Mouse (Mus musculus) myocyte (in vitro differentiated cells): ENCODE measurements around the gene Uba7. TPM values are rescaled to one million over a fixed set of nuclear protein-coding genes. Genes with fewer than 3 reads are reported as not detected.

Experiments
- H3K27me3 ChIP-seq: one replicate; pipeline ENCODE4 v1.6.1; 2011; ENCODE audit not compliant: control insufficient read depth, insufficient read depth, insufficient read length
- H3K36me3 ChIP-seq: one replicate; pipeline ENCODE4 v1.6.1; 2011; ENCODE audit not compliant: control insufficient read depth, insufficient read depth
- H3K4me2 ChIP-seq: one replicate; pipeline ENCODE4 v1.6.1; 2011; ENCODE audit warnings: low read depth, control low read depth
- H3K4me3 ChIP-seq: one replicate; pipeline ENCODE4 v1.5.1; 2011; ENCODE audit warnings: mild to moderate bottlenecking, control low read depth, moderate library complexity
- H3K79me2 ChIP-seq: one replicate; pipeline ENCODE4 v1.6.1; 2011; ENCODE audit not compliant: control insufficient read depth, insufficient read depth
- H3ac ChIP-seq: one replicate; pipeline ENCODE4 v1.6.1; 2011; ENCODE audit not compliant: control insufficient read depth, insufficient read length
- CEBPB ChIP-seq: IDR thresholded peaks from 2 replicates; pipeline ENCODE4 v1.6.1; 2011; ENCODE audit warnings: mild to moderate bottlenecking, moderate library complexity; ENCODE audit not compliant: poor library complexity, insufficient read depth, severe bottlenecking
- E2F4 ChIP-seq: IDR thresholded peaks from one replicate; pipeline ENCODE4 v1.6.1; 2011; ENCODE audit warnings: mild to moderate bottlenecking, control low read depth, moderate library complexity; ENCODE audit not compliant: insufficient read depth
- MAX ChIP-seq: IDR thresholded peaks from one replicate; pipeline ENCODE4 v1.6.1; 2011; ENCODE audit warnings: low read depth, mild to moderate bottlenecking, control low read depth
- MYOD1 ChIP-seq, 3 experiments: IDR thresholded peaks; one replicate each; pipeline ENCODE4 v1.6.1; 2011; ENCODE audit warnings: control low read depth in 2 of 3, low read depth in 2 of 3, mild to moderate bottlenecking in 2 of 3, moderate library complexity in 1 of 3; ENCODE audit not compliant: insufficient read length in 2 of 3, control insufficient read depth in 1 of 3
- MYOG ChIP-seq, 3 experiments: IDR thresholded peaks; one replicate each; pipeline ENCODE4 v1.6.1; 2011; ENCODE audit warnings: control low read depth in 2 of 3, low read depth in 2 of 3, mild to moderate bottlenecking in 2 of 3; ENCODE audit not compliant: insufficient read length in 2 of 3, control insufficient read depth in 1 of 3, insufficient read depth in 1 of 3
- POLR2A ChIP-seq: IDR thresholded peaks from one replicate; pipeline ENCODE4 v1.6.1; 2011; ENCODE audit warnings: low read depth, mild to moderate bottlenecking, control low read depth, moderate library complexity; ENCODE audit not compliant: insufficient read length
- POLR2AphosphoS2 ChIP-seq: IDR thresholded peaks from one replicate; pipeline ENCODE4 v1.6.1; 2011; ENCODE audit warnings: low read depth, control low read depth; ENCODE audit not compliant: insufficient read length
- REST ChIP-seq: IDR thresholded peaks from one replicate; pipeline ENCODE4 v1.6.1; 2011; ENCODE audit warnings: mild to moderate bottlenecking, control low read depth, moderate library complexity; ENCODE audit not compliant: insufficient read depth, insufficient read length
- SRF ChIP-seq: IDR thresholded peaks from one replicate; pipeline ENCODE4 v1.6.1; 2011; ENCODE audit warnings: low read depth; ENCODE audit not compliant: control insufficient read depth, insufficient read length
- TCF12 ChIP-seq: IDR thresholded peaks from one replicate; pipeline ENCODE4 v1.6.1; 2011; ENCODE audit warnings: mild to moderate bottlenecking, control low read depth; ENCODE audit not compliant: poor library complexity, insufficient read depth, severe bottlenecking
- TCF3 ChIP-seq: IDR thresholded peaks from one replicate; pipeline ENCODE4 v1.6.1; 2011; ENCODE audit warnings: low read depth, control low read depth; ENCODE audit not compliant: insufficient read length
- USF1 ChIP-seq: IDR thresholded peaks from one replicate; pipeline ENCODE4 v1.6.1; 2011; ENCODE audit warnings: low read depth, mild to moderate bottlenecking, control low read depth, moderate library complexity
- polyA plus RNA-seq: library from polyadenylated mRNA; unstranded; fragments of >200 nt; fragmentation: generic; extraction: Trizol; gene quantifications from one replicate; pipeline ENCODE4 v1.2.1, GENCODE M21; 2012; ENCODE audit warnings: missing spikeins

Uba7 gene
- polyA plus RNA-seq, 1 experiment = 1.2 TPM

GRCm38 (mm10) chr9:107961351-107961762 is 13.9 kb upstream of the Uba7 start:
- H3K36me3 ChIP-seq = no peaks in the 10 kb centered on the region
- H3ac ChIP-seq = no peak overlapping the region
- H3K4me3 ChIP-seq = no peak overlapping the region
- no peaks in the 10 kb centered on the region for H3K79me2 ChIP-seq
- no peaks in the 10 kb centered on the region for H3K27me3 ChIP-seq
- H3K4me2 ChIP-seq = no peak overlapping the region
- TF ChIP-seq CEBPB (no peak), SRF (no peak), MYOD1 (IDR thresholded peaks at IDR 0.05; ENCODE audit: control insufficient read depth in 1 of 3, insufficient read length in 2 of 3, low read depth in 2 of 3) (no peak), MYOG (IDR thresholded peaks at IDR 0.05; ENCODE audit: control insufficient read depth in 1 of 3, insufficient read depth in 1 of 3, insufficient read length in 2 of 3, low read depth in 2 of 3) (no peak), REST (no peak), TCF3 (no peak), POLR2A (no peak), USF1 (no peak), MAX (no peak), POLR2AphosphoS2 (no peak), TCF12 (no peak), E2F4 (no peak)

GRCm38 (mm10) chr9:107961881-107962280 is 13.4 kb upstream of the Uba7 start:
- TF ChIP-seq TCF3 (no peak), MYOD1 (IDR thresholded peaks at IDR 0.05; ENCODE audit: control insufficient read depth in 1 of 3, insufficient read length in 2 of 3, low read depth in 2 of 3) (no peak), MAX (no peak), E2F4 (no peak), TCF12 (no peak), POLR2A (no peak), CEBPB (no peak), USF1 (no peak)
- Histone ChIP-seq H3K4me2 (no peak overlapping the region), H3K4me3 (no peak overlapping the region), H3K36me3 (no peaks in the 10 kb centered on the region), H3ac (no peak overlapping the region), H3K79me2 (no peaks in the 10 kb centered on the region), H3K27me3 (no peaks in the 10 kb centered on the region)

GRCm38 (mm10) chr9:107962916-107963315 is 12.4 kb upstream of the Uba7 start:
- TF ChIP-seq MAX (no peak), MYOD1 (IDR thresholded peaks at IDR 0.05; ENCODE audit: control insufficient read depth in 1 of 3, insufficient read length in 2 of 3, low read depth in 2 of 3) (no peak), E2F4 (no peak), POLR2A (no peak), USF1 (no peak), SRF (no peak), CEBPB (no peak), TCF12 (no peak), MYOG (IDR thresholded peaks at IDR 0.05; ENCODE audit: control insufficient read depth in 1 of 3, insufficient read depth in 1 of 3, insufficient read length in 2 of 3, low read depth in 2 of 3) (no peak), POLR2AphosphoS2 (no peak)
- no peaks in the 10 kb centered on the region for H3K36me3 ChIP-seq

GRCm38 (mm10) chr9:107963700-107964099 is 11.6 kb upstream of the Uba7 start:
- no peak for TF ChIP-seq REST
- TF ChIP-seq USF1 = no peak
- TF ChIP-seq SRF = no peak
- no peak for TF ChIP-seq MAX
- no peak for TF ChIP-seq TCF12
- no peak for TF ChIP-seq POLR2AphosphoS2
- TF ChIP-seq TCF3 = no peak
- no peak for TF ChIP-seq MYOG (IDR thresholded peaks at IDR 0.05; ENCODE audit: control insufficient read depth in 1 of 3, insufficient read depth in 1 of 3, insufficient read length in 2 of 3, low read depth in 2 of 3)
- TF ChIP-seq E2F4 = no peak
- no peak for TF ChIP-seq MYOD1 (IDR thresholded peaks at IDR 0.05; ENCODE audit: control insufficient read depth in 1 of 3, insufficient read length in 2 of 3, low read depth in 2 of 3)
- TF ChIP-seq POLR2A = no peak
- TF ChIP-seq CEBPB = no peak
- H3K36me3 ChIP-seq = no peaks in the 10 kb centered on the region

More at GRCm38 (mm10) chr9:107962916-107963315, 12.4 kb upstream of the Uba7 start:
- no peaks in the 10 kb centered on the region for H3K27me3 ChIP-seq
- H3K4me2 ChIP-seq = no peak overlapping the region
- no peak overlapping the region for H3K4me3 ChIP-seq
- H3K79me2 ChIP-seq = no peaks in the 10 kb centered on the region
- H3ac ChIP-seq = no peak overlapping the region

GRCm38 (mm10) chr9:107964681-107965080 is 10.6 kb upstream of the Uba7 start:
- Histone ChIP-seq H3K79me2 (no peaks in the 10 kb centered on the region), H3ac (no peak overlapping the region), H3K4me2 (no peak overlapping the region), H3K27me3 (no peaks in the 10 kb centered on the region), H3K36me3 (no peaks in the 10 kb centered on the region), H3K4me3 (no peak overlapping the region)
- TF ChIP-seq TCF12 (no peak), POLR2A (no peak), MAX (no peak), E2F4 (no peak), TCF3 (no peak), USF1 (no peak), SRF (no peak)

More at GRCm38 (mm10) chr9:107963700-107964099, 11.6 kb upstream of the Uba7 start:
- Histone ChIP-seq H3K79me2 (no peaks in the 10 kb centered on the region), H3ac (no peak overlapping the region), H3K4me3 (no peak overlapping the region), H3K27me3 (no peaks in the 10 kb centered on the region), H3K4me2 (no peak overlapping the region)
